Mouse (Mus musculus) thymus, postnatal 4 days (tissue): ENCODE data around the gene Aip.
"Not testable (repeated sequence)": the region's sequence is repeated elsewhere in the genome, so short reads cannot be mapped to it uniquely, and the experiment has no call there.

Experiments
- DNase-seq: peaks from one replicate; pipeline ENCODE4 v3.0.0; 2021

Aip gene

GRCm38 (mm10) chr19:4087090-4087489, 38.6 kb downstream of the Aip start:
- no peak for DNase-seq

GRCm38 (mm10) chr19:4086156-4086555, 39.5 kb downstream of the Aip start:
- DNase-seq = no peak

GRCm38 (mm10) chr19:4084984-4085383, 40.7 kb downstream of the Aip start:
- DNase-seq = no peak

GRCm38 (mm10) chr19:4083826-4084225, 41.8 kb downstream of the Aip start:
- no peak for DNase-seq

GRCm38 (mm10) chr19:4083316-4083715, 42.3 kb downstream of the Aip start:
- no peak for DNase-seq

- DNase-seq = no peak
These were observed 43.3 kb downstream of the Aip start for GRCm38 (mm10) chr19:4082219-4082965.

GRCm38 (mm10) chr19:4081394-4081793, 44.3 kb downstream of the Aip start, which contains the start of gene Cabp2:
TSS of gene Cabp2 (plus strand) at chr19:4081578.
- no peak for DNase-seq

GRCm38 (mm10) chr19:4080511-4081009, 45.1 kb downstream of the Aip start:
- DNase-seq = no peak

GRCm38 (mm10) chr19:4079594-4079993, 46.1 kb downstream of the Aip start:
- DNase-seq = no peak

GRCm38 (mm10) chr19:4075531-4075930, 50.1 kb downstream of the Aip start:
- no peak for DNase-seq

- DNase-seq = no peak
These were observed 52.8 kb downstream of the Aip start for GRCm38 (mm10) chr19:4072706-4073424.

- DNase-seq = no peak
These were observed 54.3 kb downstream of the Aip start for GRCm38 (mm10) chr19:4071406-4071805.

- DNase-seq = no peak
These were observed 54.9 kb downstream of the Aip start for GRCm38 (mm10) chr19:4070756-4071155.

- DNase-seq = no peak
These were observed 55.3 kb downstream of the Aip start for GRCm38 (mm10) chr19:4070311-4070710.

- no peak for DNase-seq
These were observed 56.8 kb downstream of the Aip start for GRCm38 (mm10) chr19:4068717-4069410.

GRCm38 (mm10) chr19:4068242-4068641, 57.4 kb downstream of the Aip start:
- DNase-seq = not testable (repeated sequence)

- DNase-seq = no peak
These were observed 58.8 kb downstream of the Aip start for GRCm38 (mm10) chr19:4066877-4067276.

GRCm38 (mm10) chr19:4066280-4066679, 59.4 kb downstream of the Aip start:
- DNase-seq = no peak

GRCm38 (mm10) chr19:4064501-4064900, 61.2 kb downstream of the Aip start:
- peak; percentile 2 for DNase-seq
